Mouse (Mus musculus): ENCODE data around the gene Wtap. TPM values are rescaled to one million over a fixed set of nuclear protein-coding genes. Genes with fewer than 3 reads are reported as not detected.

Wtap gene
- total RNA-seq, 2 experiments from 2014 or later = 51.2 to 58.4 TPM

Other genes starting within 250 kb of the Wtap start
- 100 to 1,000 TPM; 178 to 206 TPM for gene Igf2r, start 224.5 kb downstream of the Wtap start, total RNA-seq (2021)
- 1 to 10 TPM; 1.3 to 1.6 TPM for gene Mas1, start 126.0 kb downstream of the Wtap start, total RNA-seq (2021)
- 1 to 10 TPM; 1.8 to 2.0 TPM for gene Mrgprh, start 118.1 kb downstream of the Wtap start, total RNA-seq (2021)
- gene Pnldc1, start 83.9 kb downstream of the Wtap start, total RNA-seq (2021) = 1 to 10 TPM in 1 of 2 experiments, under 1 TPM in 1; 0.31 to 2.0 TPM
- gene Tcp1, start 78.5 kb downstream of the Wtap start, total RNA-seq (2021) = 100 to 1,000 TPM; 290 to 292 TPM
- 10 to 100 TPM; 81.4 to 83.4 TPM for gene Mrpl18, start 77.8 kb downstream of the Wtap start, total RNA-seq (2021)
- under 1 TPM in 1 of 2 experiments, not detected in 1; 0.49 TPM for gene Acat3, start 53.6 kb downstream of the Wtap start, total RNA-seq (2021)
- 10 to 100 TPM; 23.3 to 26.6 TPM for gene Acat2, start 33.4 kb downstream of the Wtap start, total RNA-seq (2021)
- gene Sod2, start 12.7 kb upstream of the Wtap start, total RNA-seq (2021) = 100 to 1,000 TPM; 184 to 217 TPM
- not detected for gene Gpr31b, start 58.1 kb upstream of the Wtap start, total RNA-seq (2021)
- under 1 TPM; 0.37 to 0.39 TPM for gene Tcp10b, start 66.9 kb upstream of the Wtap start, total RNA-seq (2021)
- gene Unc93a, start 137.6 kb upstream of the Wtap start, total RNA-seq (2021) = under 1 TPM in 1 of 2 experiments, not detected in 1; 0.34 TPM
- not detected for gene Smok2a, start 227.0 kb upstream of the Wtap start, total RNA-seq (2021)
- not detected for gene Smok2b, start 236.1 kb upstream of the Wtap start, total RNA-seq (2021)

Data from gastrocnemius, postnatal 4 days (tissue).